Mouse (Mus musculus) mature B cell (primary cell): Measurements from ENCODE around the gene Mettl14.

Experiments
- in situ Hi-C: fragments of 300-500 bp; cut with MboI; formaldehyde crosslinking; loops from 2 replicates; pipeline ENCODE4 v1.14.3; 2019

The Mettl14 gene

GRCm38 (mm10) chr3:123320341-123320740 lies 65.6 kb downstream of the Mettl14 start:
- in situ Hi-C loops, result loop anchor here (10.0 kb wide), 1 partner anchor 156 kb away; no protein-coding TSS in a partner anchor
